Mouse (Mus musculus): ENCODE data around the gene Wdfy2. TPM values are rescaled to one million over a fixed set of nuclear protein-coding genes. Genes with fewer than 3 reads are reported as not detected.
A peak's percentile ranks its signal among the peaks of the same experiment; 100 is the strongest.

Wdfy2 gene
- total and polyA plus RNA-seq, 2 experiments from 2014 or later = 3.6 to 18.4 TPM

DNA sequence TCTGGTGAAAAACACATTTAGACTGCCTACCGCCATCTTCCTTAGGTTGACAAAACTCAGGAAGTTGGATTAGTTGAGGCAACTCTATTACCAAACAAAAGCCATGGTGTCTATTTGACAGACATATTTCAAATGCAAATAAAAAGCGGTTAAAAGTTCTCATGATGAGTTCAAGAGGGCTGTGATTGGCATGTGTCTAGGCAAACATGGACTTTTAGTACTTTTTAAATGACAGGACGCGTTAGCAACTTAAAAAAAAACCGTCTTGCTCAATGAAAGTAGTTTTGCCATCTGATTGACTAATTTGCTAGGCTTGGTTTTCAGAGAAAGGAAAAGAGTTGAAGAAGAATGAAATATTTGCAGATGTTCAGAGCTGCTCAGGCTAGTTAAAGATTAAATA, 83.9 kb downstream of the Wdfy2 start:
- no peaks in the 10 kb centered on the region for H3K27me3 ChIP-seq (ENCODE audit: insufficient read depth, low read length)
- H3K4me3 ChIP-seq (ENCODE audit: low read depth, low read length) = no peak overlapping the region

DNA sequence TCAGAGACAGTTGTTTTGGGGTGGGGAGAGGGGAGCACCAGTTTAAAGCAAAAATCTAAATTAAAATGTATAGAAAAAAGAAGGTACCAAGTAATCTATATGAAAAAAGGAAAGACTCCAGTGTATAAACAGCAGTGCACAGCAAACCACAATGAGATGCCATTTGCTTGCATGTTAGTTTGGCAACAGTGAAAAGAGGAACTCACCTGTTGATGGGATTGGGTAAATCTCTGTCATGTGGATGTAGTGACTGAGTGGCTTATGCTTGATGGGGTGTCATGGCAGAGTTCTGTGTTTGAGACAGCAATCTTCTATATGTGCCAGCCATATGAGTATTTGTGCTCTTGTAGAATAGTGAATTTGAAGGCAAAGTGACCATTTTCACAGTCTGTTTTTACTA, 85.2 kb downstream of the Wdfy2 start:
- DNase-seq (no peak), ATAC-seq (no peak)
- Histone ChIP-seq H3K36me3 (ENCODE audit: insufficient read depth) (no peaks in the 10 kb centered on the region), H3K27ac (ENCODE audit: low read depth, low read length) (no peak overlapping the region), H3K4me2 (ENCODE audit: low read depth) (no peak overlapping the region), H3K4me1 (ENCODE audit: insufficient read depth) (peaks cover 7% of the 10 kb centered on the region; the same call in 1 of the 2 replicates), H3K9ac (no peak overlapping the region), H3K4me3 (ENCODE audit: low read depth, low read length) (no peak overlapping the region), H3K27me3 (ENCODE audit: insufficient read depth, low read length) (no peaks in the 10 kb centered on the region), H3K9me3 (ENCODE audit: low read length) (no peaks in the 10 kb centered on the region)
- no peak for TF ChIP-seq CTCF (IDR thresholded peaks at IDR 0.05; ENCODE audit: low read depth)

More for the DNA sequence above, 83.9 kb downstream of the Wdfy2 start:
- H3K27ac ChIP-seq (ENCODE audit: low read depth, low read length) = 0 out of 2 replicates have a peak overlapping the region, but pooled peaks have one; percentile 54
- peak; percentile 4 for DNase-seq
- 62% methylated on average over 5 of the region's 5 CpGs for WGBS
- no peak overlapping the region for H3K4me2 ChIP-seq (ENCODE audit: low read depth)
- no peaks in the 10 kb centered on the region for H3K9me3 ChIP-seq (ENCODE audit: low read length)
- H3K4me1 ChIP-seq (ENCODE audit: insufficient read depth) = peaks cover 7% of the 10 kb centered on the region; the same call in 1 of the 2 replicates
- no peak for ATAC-seq
- no peaks in the 10 kb centered on the region for H3K36me3 ChIP-seq (ENCODE audit: insufficient read depth)
- H3K9ac ChIP-seq = no peak overlapping the region
- TF ChIP-seq CTCF (IDR thresholded peaks at IDR 0.05; ENCODE audit: low read depth) = no peak

DNA sequence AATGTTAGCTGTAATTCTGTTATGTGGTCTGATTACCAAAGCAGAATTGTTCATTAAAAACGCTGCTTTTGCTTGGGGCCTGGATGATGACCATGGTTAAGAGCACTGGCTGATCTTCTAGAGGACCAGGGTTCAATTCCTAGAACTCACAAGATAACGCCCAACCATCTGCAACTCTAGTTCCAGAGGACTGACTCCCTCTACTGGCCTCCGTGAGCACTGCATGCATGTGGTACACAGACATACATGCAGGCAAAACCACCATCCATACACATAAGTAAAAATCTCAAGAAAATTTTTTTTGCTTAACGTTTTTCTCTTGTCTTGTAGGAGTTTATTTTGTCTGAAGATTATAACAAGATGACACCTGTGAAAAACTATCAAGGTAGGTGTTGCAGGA, 87.3 kb downstream of the Wdfy2 start:
- H3K36me3 ChIP-seq (ENCODE audit: insufficient read depth) = no peaks in the 10 kb centered on the region
- no peak overlapping the region for H3K4me3 ChIP-seq (ENCODE audit: low read depth, low read length)
- H3K27me3 ChIP-seq (ENCODE audit: insufficient read depth, low read length) = no peaks in the 10 kb centered on the region
- WGBS = 86% methylated on average over 4 of the region's 4 CpGs
- H3K4me1 ChIP-seq (ENCODE audit: insufficient read depth) = peaks cover 7% of the 10 kb centered on the region; the same call in 1 of the 2 replicates
- no peak for TF ChIP-seq CTCF (IDR thresholded peaks at IDR 0.05; ENCODE audit: low read depth)
- no peak for ATAC-seq
- H3K4me2 ChIP-seq (ENCODE audit: low read depth) = no peak overlapping the region
- no peak for DNase-seq
- no peak overlapping the region for H3K9ac ChIP-seq
- no peak overlapping the region for H3K27ac ChIP-seq (ENCODE audit: low read depth, low read length)
- no peaks in the 10 kb centered on the region for H3K9me3 ChIP-seq (ENCODE audit: low read length)

DNA sequence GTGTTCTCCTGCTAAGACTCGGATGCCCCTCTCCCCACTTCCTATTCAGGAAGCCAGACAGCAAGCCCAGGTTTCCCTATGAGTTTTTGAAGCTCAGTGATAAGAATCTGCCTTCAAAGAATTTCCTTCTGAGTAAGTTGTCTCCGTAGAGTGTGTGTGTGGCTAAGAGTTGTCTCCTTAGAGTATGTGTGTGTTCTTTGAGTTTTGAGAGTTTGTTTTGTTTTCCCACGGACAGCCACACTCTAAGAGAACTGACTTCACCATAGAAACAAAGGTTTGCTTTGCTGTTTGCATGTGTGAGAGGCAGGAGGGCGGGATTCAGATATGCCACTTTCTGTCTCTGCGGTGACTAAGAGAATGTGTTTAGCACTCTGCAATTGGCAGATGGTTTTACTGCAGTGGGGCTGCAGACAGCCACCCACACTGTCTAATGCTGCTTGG, 90.6 kb downstream of the Wdfy2 start:
- no peaks in the 10 kb centered on the region for H3K27me3 ChIP-seq (ENCODE audit: insufficient read depth, low read length)
- DNase-seq = no peak
- no peak overlapping the region for H3K9ac ChIP-seq
- ATAC-seq = no peak; the same call in 1 of the 2 replicates
- H3K4me2 ChIP-seq (ENCODE audit: low read depth) = no peak overlapping the region
- no peak overlapping the region for H3K4me3 ChIP-seq (ENCODE audit: low read depth, low read length)
- H3K36me3 ChIP-seq (ENCODE audit: insufficient read depth) = no peaks in the 10 kb centered on the region; the same call in 1 of the 2 replicates
- TF ChIP-seq CTCF (IDR thresholded peaks at IDR 0.05; ENCODE audit: low read depth) = no peak
- H3K4me1 ChIP-seq (ENCODE audit: insufficient read depth) = no peaks in the 10 kb centered on the region
- no peaks in the 10 kb centered on the region for H3K9me3 ChIP-seq (ENCODE audit: low read length)
- H3K27ac ChIP-seq (ENCODE audit: low read depth, low read length) = no peak overlapping the region
- 69% methylated on average over 5 of the region's 5 CpGs for WGBS

DNA sequence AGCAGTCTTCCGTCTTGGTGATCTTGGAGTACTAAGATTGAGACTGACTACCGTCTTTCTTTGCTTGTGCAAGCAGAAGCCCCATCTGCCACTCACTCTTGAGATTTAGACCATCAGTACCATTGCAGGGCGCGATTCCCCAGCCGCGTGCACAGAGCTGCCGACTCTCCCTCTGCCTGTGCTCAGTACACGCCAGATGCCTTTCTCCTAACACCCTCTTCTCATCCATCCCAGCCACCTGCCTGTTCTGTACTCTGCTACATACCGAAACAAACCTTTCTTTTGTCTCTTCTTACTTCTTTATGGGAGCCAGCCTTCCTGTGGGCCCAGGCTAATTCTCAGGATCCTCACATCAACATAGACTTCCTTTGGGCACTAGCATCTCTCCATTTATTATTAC, 97.9 kb downstream of the Wdfy2 start:
- Histone ChIP-seq H3K9me3 (ENCODE audit: low read length) (no peaks in the 10 kb centered on the region), H3K36me3 (ENCODE audit: insufficient read depth) (peaks cover 8% of the 10 kb centered on the region; the same call in 1 of the 2 replicates), H3K27me3 (ENCODE audit: insufficient read depth, low read length) (no peaks in the 10 kb centered on the region), H3K4me2 (ENCODE audit: low read depth) (no peak overlapping the region), H3K9ac (no peak overlapping the region), H3K27ac (ENCODE audit: low read depth, low read length) (no peak overlapping the region), H3K4me1 (ENCODE audit: insufficient read depth) (no peaks in the 10 kb centered on the region), H3K4me3 (ENCODE audit: low read depth, low read length) (no peak overlapping the region)
- TF ChIP-seq CTCF (IDR thresholded peaks at IDR 0.05; ENCODE audit: low read depth) = no peak
- DNase-seq (no peak), ATAC-seq (no peak; the same call in 1 of the 2 replicates)
- 84% methylated on average over 9 of the region's 9 CpGs for WGBS

DNA sequence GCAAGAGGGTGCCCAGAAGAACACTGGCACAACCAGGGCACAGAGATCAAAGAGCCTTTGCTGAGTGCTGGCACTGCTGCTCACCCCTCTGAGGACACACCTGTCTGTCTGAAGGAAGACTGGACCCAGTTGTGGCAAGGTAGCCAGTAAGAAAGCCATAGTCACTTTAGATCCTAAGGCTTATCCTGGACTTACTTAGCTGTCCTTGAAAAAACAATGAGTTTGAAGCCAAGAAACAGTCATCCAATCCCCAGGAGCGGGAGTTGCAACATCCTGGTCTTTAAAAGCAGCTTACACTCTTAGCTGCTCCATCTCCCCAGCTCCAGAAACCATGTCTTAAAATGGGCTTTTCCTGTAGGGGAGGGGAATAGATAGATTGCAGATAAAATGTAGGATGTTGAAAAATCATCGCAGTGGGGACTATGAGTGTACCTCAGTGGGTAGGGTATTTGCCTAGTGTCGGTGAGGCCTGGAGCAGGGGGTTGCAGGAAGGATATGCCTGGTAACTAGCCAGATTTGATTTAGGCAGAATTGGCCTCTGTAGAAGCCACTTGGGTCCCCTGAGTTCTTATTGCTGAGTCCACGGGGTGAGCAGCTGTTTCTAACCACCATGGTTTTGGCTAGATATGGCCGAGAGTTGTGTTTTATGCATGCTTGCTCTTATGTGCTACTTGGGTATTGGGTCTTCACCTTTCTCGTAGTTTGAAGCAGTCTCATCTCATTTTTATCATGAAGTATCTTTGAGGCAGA, 99.3 kb downstream of the Wdfy2 start:
- H3K9me3 ChIP-seq (ENCODE audit: low read length) = no peaks in the 10 kb centered on the region
- no peak overlapping the region for H3K4me2 ChIP-seq (ENCODE audit: low read depth)
- TF ChIP-seq CTCF (IDR thresholded peaks at IDR 0.05; ENCODE audit: low read depth) = no peak
- H3K4me1 ChIP-seq (ENCODE audit: insufficient read depth) = no peaks in the 10 kb centered on the region
- no peak overlapping the region for H3K27ac ChIP-seq (ENCODE audit: low read depth, low read length)
- ATAC-seq (no peak), DNase-seq (no peak)
- H3K4me3 ChIP-seq (ENCODE audit: low read depth, low read length) = no peak overlapping the region
- peaks cover 10% of the 10 kb centered on the region for H3K36me3 ChIP-seq (ENCODE audit: insufficient read depth)
- 95% methylated on average over 6 of the region's 6 CpGs for WGBS
- no peaks in the 10 kb centered on the region for H3K27me3 ChIP-seq (ENCODE audit: insufficient read depth, low read length)
- H3K9ac ChIP-seq = no peak overlapping the region

DNA sequence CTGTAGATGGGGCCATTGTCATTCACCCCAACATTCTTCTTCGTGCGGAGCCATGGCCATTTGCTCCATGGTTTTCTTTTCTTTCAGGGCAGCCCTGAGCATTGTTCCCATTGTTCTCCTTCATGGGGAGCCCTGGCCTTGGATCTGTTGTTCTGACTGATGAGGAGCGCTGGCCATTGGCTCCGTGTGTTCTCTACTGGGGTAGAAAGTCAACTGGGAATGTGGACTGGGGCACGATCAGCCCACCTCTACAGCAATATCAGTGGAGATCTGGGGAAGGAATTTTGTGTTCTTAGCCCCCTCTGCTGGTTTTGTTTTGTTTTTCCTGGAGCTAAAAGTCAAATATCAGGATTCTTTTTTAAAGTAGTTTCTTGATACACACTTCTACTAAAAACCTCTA, 100.2 kb downstream of the Wdfy2 start:
- DNase-seq = peak; percentile 64
- Histone ChIP-seq H3K4me3 (ENCODE audit: low read depth, low read length) (no peak overlapping the region), H3K4me2 (ENCODE audit: low read depth) (no peak overlapping the region), H3K9me3 (ENCODE audit: low read length) (no peaks in the 10 kb centered on the region), H3K27ac (ENCODE audit: low read depth, low read length) (no peak overlapping the region), H3K36me3 (ENCODE audit: insufficient read depth) (peaks cover 10% of the 10 kb centered on the region), H3K27me3 (ENCODE audit: insufficient read depth, low read length) (no peaks in the 10 kb centered on the region), H3K9ac (no peak overlapping the region), H3K4me1 (ENCODE audit: insufficient read depth) (no peaks in the 10 kb centered on the region)
- WGBS = 48% methylated on average over 5 of the region's 5 CpGs
- peak; percentile 54 for TF ChIP-seq CTCF (IDR thresholded peaks at IDR 0.05; ENCODE audit: low read depth)
- ATAC-seq = no peak; the same call in 1 of the 2 replicates
